Mouse (Mus musculus): ENCODE measurements around the gene Ubap1.
A peak's percentile ranks its signal among the peaks of the same experiment; 100 is the strongest.

Ubap1 gene

GRCm38 (mm10) chr4:41348584-41349198, at the start of gene Ubap1:
Ubap1 (plus strand) TSS chr4:41348996.
- DNase-seq (ENCODE audit: low spot score): peak; percentile 87

DNA sequence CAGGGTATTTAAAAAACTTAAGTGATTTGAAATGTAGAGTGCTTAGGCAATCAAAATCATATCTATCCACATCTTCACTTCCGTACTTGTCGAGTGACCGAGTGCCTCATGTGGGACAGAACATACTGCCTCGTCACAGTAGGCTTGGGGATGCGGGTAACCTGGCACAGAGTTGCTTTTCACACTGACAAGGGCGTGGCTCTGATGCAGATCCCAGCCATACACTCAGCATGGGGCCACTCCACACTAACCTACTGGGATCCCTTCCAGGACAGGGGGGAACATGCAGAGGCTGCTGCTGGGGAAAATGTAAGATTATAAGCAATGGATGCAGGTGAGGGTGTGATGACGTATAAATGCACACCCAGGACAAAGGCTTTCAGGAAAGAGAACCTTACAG, 45.1 kb upstream of the Ubap1 start:
- DNase-seq (ENCODE audit: low spot score): no peak

GRCm38 (mm10) chr4:41304302-41304701, 44.5 kb upstream of the Ubap1 start:
- peak; percentile 38 for DNase-seq (ENCODE audit: low spot score)

DNA sequence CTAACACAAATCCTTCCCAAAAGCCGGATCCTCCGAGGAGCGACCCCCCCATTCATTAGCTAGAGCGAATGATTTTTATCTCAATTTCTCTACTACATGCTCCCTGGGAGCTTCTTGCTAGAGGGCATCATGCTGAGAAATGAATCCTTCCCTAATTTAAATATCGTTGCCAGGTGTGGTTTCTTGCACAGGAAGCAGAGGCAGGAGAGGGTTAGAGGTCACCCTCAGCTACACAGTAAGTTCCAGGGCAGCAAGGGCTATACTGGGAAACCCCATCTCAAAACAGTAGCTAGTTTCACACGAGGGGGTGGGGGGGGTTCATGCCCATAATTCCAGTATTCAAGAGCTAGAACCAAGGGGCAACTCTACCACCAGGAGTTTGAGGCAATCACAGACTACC, 41.4 kb upstream of the Ubap1 start:
- DNase-seq (ENCODE audit: low spot score): no peak

GRCm38 (mm10) chr4:41310567-41311563, 37.9 kb upstream of the Ubap1 start:
- DNase-seq (ENCODE audit: low spot score): no peak

- no peak for DNase-seq (ENCODE audit: low spot score)
Measured at GRCm38 (mm10) chr4:41313722-41314121, 35.1 kb upstream of the Ubap1 start.

DNA sequence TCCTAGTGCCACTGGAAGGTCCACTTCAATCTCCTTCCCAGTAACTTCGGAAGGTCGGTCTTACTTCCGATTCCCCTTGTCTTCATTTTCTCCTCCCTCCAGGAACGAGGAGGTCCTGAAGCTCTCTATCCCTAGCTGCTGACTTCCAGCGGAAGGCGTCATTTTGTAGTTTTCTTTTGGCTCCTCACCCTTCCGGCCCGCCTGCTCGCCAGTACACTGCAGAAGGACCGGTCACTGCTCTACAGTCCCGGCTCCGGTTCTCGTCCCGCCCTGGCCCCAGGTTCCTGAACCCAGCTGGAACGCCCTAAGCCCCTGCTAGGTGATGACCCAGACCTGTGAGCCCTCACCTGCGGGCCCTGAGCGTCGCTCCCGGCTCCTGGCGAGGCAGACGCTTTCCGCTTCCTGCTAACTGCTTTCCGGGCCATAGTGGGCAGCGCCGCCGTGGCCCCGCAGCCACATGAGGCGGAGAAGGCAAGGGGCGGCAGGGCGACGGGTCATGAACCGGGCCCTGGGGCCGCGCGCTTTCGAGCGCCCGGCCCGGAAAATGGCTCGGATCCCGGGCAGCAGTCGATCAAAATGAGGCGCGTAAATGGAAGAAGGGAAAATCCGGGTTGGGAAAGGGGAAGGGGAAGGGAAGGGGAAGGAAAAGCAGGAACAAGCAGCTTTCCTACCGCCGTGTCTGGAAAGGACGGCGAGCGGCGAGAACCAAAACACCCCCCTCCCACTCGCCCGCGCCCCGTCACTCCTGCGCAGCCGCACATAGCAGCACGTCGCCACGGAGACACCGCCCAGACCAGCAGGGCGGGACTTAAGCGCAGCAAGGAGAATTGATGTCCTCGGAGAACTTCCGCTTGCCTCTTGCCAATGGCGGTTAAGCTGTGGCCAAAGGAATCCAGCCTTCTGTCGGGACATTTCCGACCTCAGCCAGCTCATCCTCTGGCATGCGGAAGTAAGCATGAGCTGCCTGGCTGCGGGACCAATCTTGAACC, 34.4 kb upstream of the Ubap1 start, which contains the start of gene Dcaf12:
Dcaf12 (minus strand) TSS at position 749 of the 989 bp plus-strand sequence.
- DNase-seq (ENCODE audit: low spot score): peak; percentile 92

DNA sequence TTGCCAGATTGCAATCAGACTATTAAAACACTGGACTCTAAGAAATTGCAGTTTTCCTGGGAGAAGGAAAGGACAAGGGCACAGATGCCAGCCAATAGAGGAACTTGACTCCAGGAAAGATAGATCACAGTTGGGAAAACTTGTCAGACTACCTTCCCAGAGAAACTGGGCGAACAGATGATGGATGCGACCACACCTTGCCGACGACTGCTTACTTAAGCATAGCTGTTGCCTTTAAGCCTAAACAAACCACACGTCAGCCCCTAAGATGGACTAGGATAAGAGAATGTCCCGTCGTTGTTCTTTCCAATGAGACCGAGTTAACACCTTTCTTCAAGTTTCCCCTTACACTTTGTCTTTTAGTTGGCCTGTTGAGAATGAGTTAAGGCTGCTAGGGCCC, 33.6 kb upstream of the Ubap1 start:
- no peak for DNase-seq (ENCODE audit: low spot score)

DNA sequence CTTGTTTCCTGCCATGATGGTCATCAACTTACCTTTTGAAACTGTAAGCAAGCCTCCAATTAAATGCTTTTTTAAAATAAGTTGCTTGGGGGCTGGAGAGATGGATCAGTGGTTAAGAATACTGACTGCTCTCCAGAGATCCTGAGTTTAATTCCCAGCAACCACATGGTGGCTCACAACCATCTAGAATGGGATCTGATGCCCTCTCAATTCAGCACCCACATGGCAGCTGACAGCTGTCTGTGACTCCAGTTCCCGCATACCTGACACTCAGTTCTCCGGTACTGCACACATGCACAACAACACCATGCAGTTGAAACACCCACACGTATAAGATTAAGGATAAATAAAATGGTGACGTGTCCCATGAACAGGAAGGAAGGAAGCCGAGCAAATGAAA, 30.5 kb upstream of the Ubap1 start:
- DNase-seq (ENCODE audit: low spot score): no peak

GRCm38 (mm10) chr4:41320971-41321370, 27.8 kb upstream of the Ubap1 start:
- DNase-seq (ENCODE audit: low spot score): no peak

GRCm38 (mm10) chr4:41326876-41327275, 21.9 kb upstream of the Ubap1 start:
- DNase-seq (ENCODE audit: low spot score): peak; percentile 24

GRCm38 (mm10) chr4:41329481-41329880, 19.3 kb upstream of the Ubap1 start:
- DNase-seq (ENCODE audit: low spot score): no peak

- no peak for DNase-seq (ENCODE audit: low spot score)
Measured at GRCm38 (mm10) chr4:41331085-41331484, 17.7 kb upstream of the Ubap1 start.

- no peak for DNase-seq (ENCODE audit: low spot score)
Measured at GRCm38 (mm10) chr4:41331698-41332421, 16.9 kb upstream of the Ubap1 start.

GRCm38 (mm10) chr4:41336546-41336945, 12.2 kb upstream of the Ubap1 start:
- DNase-seq (ENCODE audit: low spot score): no peak

GRCm38 (mm10) chr4:41340912-41341550, 7.8 kb upstream of the Ubap1 start:
- DNase-seq (ENCODE audit: low spot score): no peak

- no peak for DNase-seq (ENCODE audit: low spot score)
Measured at GRCm38 (mm10) chr4:41346011-41346410, 2.8 kb upstream of the Ubap1 start.

GRCm38 (mm10) chr4:41347839-41348238, 957 bp upstream of the Ubap1 start:
- DNase-seq (ENCODE audit: low spot score): no peak

DNA sequence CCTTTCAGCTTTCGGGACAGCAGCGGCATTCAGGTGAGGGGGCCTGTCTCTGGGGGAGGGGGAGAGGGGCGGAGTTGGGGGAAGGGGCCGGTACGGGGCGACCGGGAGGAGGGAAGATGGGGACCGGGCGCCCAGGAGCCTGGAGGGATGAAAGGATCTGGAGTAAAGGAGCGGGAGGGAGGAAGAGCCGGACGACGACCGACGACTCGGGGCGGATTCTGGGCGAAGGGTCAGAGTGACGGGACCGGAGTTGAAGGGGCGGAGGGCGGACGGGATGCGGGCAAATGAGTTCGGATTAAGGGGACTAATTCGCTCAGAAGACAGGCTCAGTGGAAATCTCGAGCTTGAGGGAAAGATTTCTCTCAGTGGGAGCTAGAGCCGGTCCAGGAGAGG, 399 bp downstream of the Ubap1 start:
- DNase-seq (ENCODE audit: low spot score): no peak

DNA sequence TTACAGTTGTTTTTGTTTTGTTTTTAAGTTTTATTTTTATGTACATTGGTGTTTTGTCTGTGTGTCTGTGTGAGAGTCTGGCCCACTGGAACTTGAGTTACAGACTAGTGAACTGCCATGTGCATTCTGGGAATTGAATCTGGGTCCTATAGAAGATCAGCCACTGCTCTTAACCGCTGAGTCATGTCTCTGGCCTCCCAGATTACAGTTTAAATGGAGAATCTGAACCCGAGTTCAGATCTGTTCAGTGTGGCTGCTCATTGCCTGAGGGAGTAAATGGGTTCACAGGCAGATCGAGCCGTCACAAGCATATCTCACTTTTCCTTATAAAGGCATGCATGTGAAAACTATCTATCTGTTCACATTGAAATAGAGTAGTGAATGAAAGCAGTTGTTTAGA, 4.0 kb downstream of the Ubap1 start:
- DNase-seq (ENCODE audit: low spot score): no peak

- no peak for DNase-seq (ENCODE audit: low spot score)
Measured at GRCm38 (mm10) chr4:41353265-41353664, 4.5 kb downstream of the Ubap1 start.
